In genomic region chr9:88482230-88482828, GRCm38 (mm10) we compare ENCODE assay signal across 8 mouse cellular contexts. TPM values are rescaled to one million over a fixed set of nuclear protein-coding genes. Genes with fewer than 3 reads are reported as not detected.
A peak's percentile ranks its signal among the peaks of the same experiment; 100 is the strongest.
DNase-seq lines count a peak whose midpoint lies in the region; ATAC-seq and TF ChIP-seq lines count a peak whose summit lies in the region.
"Not testable (repeated sequence)": the region's sequence is repeated elsewhere in the genome, so short reads cannot be mapped to it uniquely, and the experiment has no call there.

Gene Syncrip (minus strand): TSS chr9:88482574.

- peak; percentile 84 for DNase-seq in G1E (ENCODE audit: low spot score)
- DNase-seq in cerebellum, adult 18-20 months = peak; percentile 90 to 93
- DNase-seq in forebrain, postnatal 0 days = peak; percentile 98
- peak; percentile 96 for DNase-seq in heart, postnatal 4 days
- peak; percentile 84 to 90 for DNase-seq in layer of hippocampus, adult 8-10 months (ENCODE audit: low spot score in 2 of 2)
- DNase-seq in ovary, adult 18-20 months (ENCODE audit: low spot score) = peak; percentile 93
- peak; percentile 94 for DNase-seq in thymus, postnatal 0 days (ENCODE audit: low spot score)

- H3K4me2 ChIP-seq in forebrain, postnatal 0 days (ENCODE audit: low read depth) = peak within 1 kb of the TSS; percentile 69
- H3K4me2 ChIP-seq in lung, embryonic 15.5 days = peak within 1 kb of the TSS; percentile 68

- peak; percentile 72 for ATAC-seq in G1E (ENCODE audit: extremely low read depth, insufficient number of reproducible peaks, low FRiP score, poor library complexity, severe bottlenecking)
- ATAC-seq in forebrain, postnatal 0 days = peak; percentile 91
- ATAC-seq in lung, embryonic 15.5 days (ENCODE audit: borderline replicate concordance, extremely low read depth, low FRiP score, low TSS enrichment) = peak; percentile 95

- H3K4me1 ChIP-seq in G1E (ENCODE audit: insufficient read depth, low read depth, low read length) = peaks cover 22% of the 10 kb centered on the region
- H3K4me1 ChIP-seq in forebrain, postnatal 0 days (ENCODE audit: insufficient read depth) = peaks cover 14% of the 10 kb centered on the region
- peaks cover 16% of the 10 kb centered on the region for H3K4me1 ChIP-seq in lung, embryonic 15.5 days

- H3K27me3 ChIP-seq in G1E (ENCODE audit: insufficient read depth, low read length); forebrain, postnatal 0 days (ENCODE audit: insufficient read depth, low read length); lung, embryonic 15.5 days: not testable (repeated sequence)

- peak within 1 kb of the TSS; percentile 96 for H3K4me3 ChIP-seq in G1E (ENCODE audit: low read depth, low read length)
- peak within 1 kb of the TSS; percentile 99 for H3K4me3 ChIP-seq in forebrain, postnatal 0 days (ENCODE audit: low read depth, low read length)
- H3K4me3 ChIP-seq in lung, embryonic 15.5 days = peak within 1 kb of the TSS; percentile 100

- WGBS in forebrain, postnatal 0 days = 2% methylated on average over 46 of the region's 68 CpGs
- under 1% methylated on average over 40 of the region's 68 CpGs for WGBS in lung, embryonic 15.5 days

- peak within 1 kb of the TSS; percentile 95 for H3K9ac ChIP-seq in forebrain, postnatal 0 days
- peak within 1 kb of the TSS; percentile 99 for H3K9ac ChIP-seq in lung, embryonic 15.5 days

- peaks cover 14% of the 10 kb centered on the region for H3K36me3 ChIP-seq in G1E (replicated peaks)
- not testable (repeated sequence) for H3K36me3 ChIP-seq in forebrain, postnatal 0 days (ENCODE audit: insufficient read depth); lung, embryonic 15.5 days

- H3K9me3 ChIP-seq in G1E (replicated peaks); forebrain, postnatal 0 days (ENCODE audit: low read length); lung, embryonic 15.5 days: not testable (repeated sequence)

- TF ChIP-seq CTCF in G1E (IDR thresholded peaks at IDR 0.05; ENCODE audit: low read depth, low read length); forebrain, postnatal 0 days (IDR thresholded peaks at IDR 0.05; ENCODE audit: low read depth): not testable (repeated sequence)

- H3K27ac ChIP-seq in forebrain, postnatal 0 days (ENCODE audit: low read depth, low read length) = peak within 1 kb of the TSS; percentile 100
- H3K27ac ChIP-seq in lung, embryonic 15.5 days = peak within 1 kb of the TSS; percentile 100

RNA-seq across cellular contexts. Expression of gene Syncrip, which starts in this region (rescaled TPM):
- total RNA-seq in G1E (2014; fragmentation: Nextera tagmentation) = 251 and 283 TPM in 2 replicates
- total RNA-seq in G1E (2017) = 152 and 197 TPM in 2 replicates
- polyA plus RNA-seq in G1E (2012) = 148 and 152 TPM in 2 replicates
- total RNA-seq in forebrain, postnatal 0 days (2014; rRNA removed) = 138 and 149 TPM in 2 replicates
- 82.5 and 86.4 TPM in 2 replicates for polyA plus RNA-seq in forebrain, postnatal 0 days (2015; fragmentation: Nextera tagmentation; extraction: Ambion mirVana)
- total RNA-seq in heart, postnatal 4 days (2021) = 100 to 1,000 TPM in 1 of 2 experiments, 10 to 100 TPM in 1; 96.9 to 107 TPM
- total RNA-seq in layer of hippocampus, adult 8-10 months (2022) = 10 to 100 TPM; 61.8 to 67.7 (median 63.0) TPM
- 96.0 and 108 TPM in 2 replicates for polyA plus RNA-seq in lung, embryonic 15.5 days (2015; fragmentation: Nextera tagmentation; extraction: Ambion mirVana)
- polyA plus RNA-seq in thymus, postnatal 0 days (2015; fragmentation: Nextera tagmentation; extraction: Ambion mirVana) = 114 and 132 TPM in 2 replicates

Comparison
In these comparisons a context has a peak if more than half of its experiments do, and no peak if none do; other contexts are left out.
1. Peak in every context shown above with its lines: DNase-seq, ATAC-seq, H3K4me3 ChIP-seq and H3K27ac ChIP-seq.